26 mouse cellular contexts compared by ENCODE assay signal in genomic region chr7:63969941-63970340, GRCm38 (mm10). TPM values are rescaled to one million over a fixed set of nuclear protein-coding genes. Genes with fewer than 3 reads are reported as not detected.
"Had no signal": no experiment of that assay in that cellular context is flagged by ENCODE, and none has a peak within 500 bp of the region (broad histone marks: within the 10 kb centered on the region; RNA-seq: fewer than 3 reads in every experiment).

No protein-coding gene starts in this region.

- H3K27ac ChIP-seq: limb, embryonic 12.5 days; limb, embryonic 15.5 days; liver, embryonic 14.5 days; macrophage; midbrain, embryonic 13.5 days; stomach, postnatal 0 days had no signal

- H3K4me2 ChIP-seq: limb, embryonic 12.5 days; limb, embryonic 15.5 days; liver, embryonic 11.5 days; lung, embryonic 14.5 days; midbrain, embryonic 13.5 days had no signal

- H3K4me3 ChIP-seq: limb, embryonic 12.5 days; limb, embryonic 15.5 days; midbrain, embryonic 13.5 days had no signal

- ATAC-seq: liver, postnatal 0 days; lung, postnatal 0 days; midbrain, embryonic 13.5 days; midbrain, embryonic 16.5 days had no signal

- H3K36me3 ChIP-seq: limb, embryonic 12.5 days; limb, embryonic 15.5 days; midbrain, embryonic 13.5 days had no signal

- H3K9me3 ChIP-seq: limb, embryonic 12.5 days; limb, embryonic 15.5 days; midbrain, embryonic 13.5 days had no signal

- H3K27me3 ChIP-seq: limb, embryonic 12.5 days; limb, embryonic 15.5 days; midbrain, embryonic 13.5 days had no signal

- DNase-seq: kidney, adult 18-20 months; kidney, adult 9 months; kidney, postnatal 10 days; kidney, postnatal 36 days; left cerebral cortex, postnatal 4 days; liver, postnatal 0 days; lung, embryonic 14.5 days; right cerebral cortex, postnatal 14 days; right cerebral cortex, postnatal 4 days; thymus, adult 2 months; thymus, postnatal 14 days; thymus, postnatal 4 days had no signal

- H3K9ac ChIP-seq: limb, embryonic 12.5 days; limb, embryonic 15.5 days; liver, embryonic 14.5 days; liver, postnatal 0 days; lung, embryonic 14.5 days; midbrain, embryonic 13.5 days had no signal

RNA-seq across cellular contexts. Expression of gene E030018B13Rik, which starts 53.3 kb away (rescaled TPM):
- total RNA-seq: layer of hippocampus, postnatal 25 days; left cerebral cortex, adult 18-20 months; left cerebral cortex, postnatal 14 days; left cerebral cortex, postnatal 4 days; megakaryocyte, adult 5-6 weeks had no signal
- polyA plus RNA-seq: limb, embryonic 12.5 days; limb, embryonic 15.5 days; liver, embryonic 11.5 days; liver, embryonic 14.5 days; macrophage; midbrain, embryonic 16.5 days; neural tube, embryonic 11.5 days; stomach, postnatal 0 days; thymus, adult 2 months had no signal
